Mouse (Mus musculus): ENCODE measurements around the gene Col28a1.

- no peak for TF ChIP-seq CTCF (IDR thresholded peaks at IDR 0.05; ENCODE audit: low read depth)
- no peak for TF ChIP-seq EP300 (IDR thresholded peaks at IDR 0.05; ENCODE audit: low read depth)
These were observed 223.0 kb downstream of the Col28a1 start for GRCm38 (mm10) chr6:7969376-7969775.
